Comparison of ENCODE assay signal across 25 mouse cellular contexts in the genomic region with DNA sequence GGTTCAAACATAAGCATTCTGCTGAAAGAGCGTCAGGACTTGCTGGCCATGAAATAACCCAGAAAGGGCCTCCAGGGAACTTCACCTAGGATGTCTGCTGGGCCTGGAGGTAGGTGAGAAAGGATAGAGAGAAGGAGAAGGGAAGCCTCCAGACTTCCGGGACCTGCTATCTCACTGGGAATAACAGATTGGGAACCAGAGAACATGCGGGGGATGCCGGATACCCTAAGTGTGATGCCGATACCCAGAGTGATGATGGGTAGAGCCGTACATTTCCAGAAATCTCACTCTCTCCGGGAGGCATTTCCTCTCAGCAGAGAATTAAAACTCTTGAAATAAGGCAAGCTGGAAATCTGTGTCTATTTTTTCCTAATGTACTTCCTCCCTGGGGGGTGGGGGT.
A peak's percentile ranks its signal among the peaks of the same experiment; 100 is the strongest.
DNase-seq lines count a peak whose midpoint lies in the region; ATAC-seq lines count a peak whose summit lies in the region.
"Had no signal": no experiment of that assay in that cellular context is flagged by ENCODE, and none has a peak within 500 bp of the region (broad histone marks: within the 10 kb centered on the region; RNA-seq: fewer than 3 reads in every experiment).

No protein-coding gene starts in this region.

- no peaks in the 10 kb centered on the region for H3K36me3 ChIP-seq in neural tube, embryonic 15.5 days
- H3K36me3 ChIP-seq: hindbrain, embryonic 10.5 days; hindbrain, embryonic 15.5 days; limb, embryonic 13.5 days had no signal

- no peak overlapping the region for H3K4me2 ChIP-seq in neural tube, embryonic 15.5 days
- H3K4me2 ChIP-seq: forebrain, embryonic 13.5 days; hindbrain, embryonic 15.5 days; limb, embryonic 13.5 days; liver, embryonic 11.5 days; midbrain, embryonic 11.5 days had no signal

- DNase-seq in frontal cortex, postnatal 36 days (ENCODE audit: low spot score in 2 of 2): peak; percentile 59 to 63
- DNase-seq in frontal cortex, postnatal 14 days (ENCODE audit: low spot score in 2 of 2): no peak
- DNase-seq in right cerebral cortex, adult 18-20 months: peak; percentile 75
- DNase-seq in right cerebral cortex, postnatal 4 days: no peak
- peak; percentile 61 for DNase-seq in layer of hippocampus, adult 9-11 months
- DNase-seq in left cerebral cortex, postnatal 25 days (ENCODE audit: low spot score in 2 of 2): peak; percentile 47 to 82
- DNase-seq in adrenal gland, adult (ENCODE audit: inconsistent age in 2 of 2, low spot score in 1 of 2): no peak
- DNase-seq: adrenal gland, postnatal 25 days; cerebellum, adult 2 months; gastrocnemius, postnatal 14 days; heart, postnatal 14 days; kidney, adult 18-20 months; kidney, postnatal 36 days; lung, postnatal 36 days; thymus, adult 2 months; thymus, postnatal 36 days had no signal

- 96% methylated on average over 7 of the region's 7 CpGs for WGBS in neural tube, embryonic 15.5 days

- no peak overlapping the region for H3K27ac ChIP-seq in neural tube, embryonic 15.5 days (replicated peaks)
- H3K27ac ChIP-seq: forebrain, embryonic 13.5 days; hindbrain, embryonic 10.5 days; hindbrain, embryonic 15.5 days; limb, embryonic 13.5 days; stomach, postnatal 0 days had no signal

- H3K27me3 ChIP-seq in neural tube, embryonic 15.5 days (replicated peaks): no peaks in the 10 kb centered on the region
- H3K27me3 ChIP-seq: forebrain, embryonic 13.5 days; hindbrain, embryonic 15.5 days; limb, embryonic 13.5 days had no signal

- no peaks in the 10 kb centered on the region for H3K9me3 ChIP-seq in neural tube, embryonic 15.5 days (replicated peaks)
- H3K9me3 ChIP-seq: forebrain, embryonic 13.5 days; hindbrain, embryonic 10.5 days; hindbrain, embryonic 15.5 days; limb, embryonic 13.5 days had no signal

- no peak overlapping the region for H3K9ac ChIP-seq in neural tube, embryonic 15.5 days (replicated peaks)
- H3K9ac ChIP-seq: forebrain, embryonic 13.5 days; hindbrain, embryonic 15.5 days; limb, embryonic 13.5 days had no signal

- H3K4me1 ChIP-seq in neural tube, embryonic 15.5 days: peaks cover 6% of the 10 kb centered on the region
- H3K4me1 ChIP-seq: forebrain, embryonic 13.5 days; hindbrain, embryonic 10.5 days had no signal

- ATAC-seq in neural tube, embryonic 15.5 days (ENCODE audit: low FRiP score): no peak
- ATAC-seq: forebrain, embryonic 13.5 days; midbrain, embryonic 16.5 days had no signal

- H3K4me3 ChIP-seq in neural tube, embryonic 15.5 days (replicated peaks): no peak overlapping the region
- H3K4me3 ChIP-seq: forebrain, embryonic 13.5 days; hindbrain, embryonic 10.5 days; hindbrain, embryonic 15.5 days; limb, embryonic 13.5 days had no signal

- intact Hi-C loops in left cerebral cortex, postnatal 25 days (cut with DNase I): no loop called here

Comparison
In these comparisons a context has a peak if more than half of its experiments do, and no peak if none do; other contexts are left out.
1. DNase-seq: peak in frontal cortex, postnatal 36 days (2 of 2), right cerebral cortex, adult 18-20 months (single experiment), layer of hippocampus, adult 9-11 months (single experiment) and left cerebral cortex, postnatal 25 days (2 of 2); none in frontal cortex, postnatal 14 days (0 of 2), right cerebral cortex, postnatal 4 days (single experiment) and adrenal gland, adult (0 of 2).